Mouse (Mus musculus) thymus, adult 2 months (tissue): ENCODE measurements at regions not wholly inside any gene's neighbourhood (a gene's known extent, or its start where the extent isn't known, plus 50 kb on each side); places are given as distances from the start of the nearest gene placed in this dataset.

Source experiments
- DNase-seq: peaks from one replicate; pipeline ENCODE4 v3.0.0; 2021
- H3K27ac ChIP-seq: fragments of 200-500 bp; 2 replicates; pipeline ENCODE4 v1.5.1; 2012; ENCODE audit warnings: low read length, control low read depth; ENCODE audit not compliant: control insufficient read depth, insufficient read depth
- H3K27me3 ChIP-seq: fragments of 200-500 bp; 2 replicates; pipeline ENCODE4 v1.6.1; 2012; ENCODE audit warnings: mild to moderate bottlenecking, low read length, moderate library complexity, mixed read lengths; ENCODE audit not compliant: control insufficient read depth, insufficient read depth
- H3K36me3 ChIP-seq: fragments of 200-500 bp; 2 replicates; pipeline ENCODE4 v1.6.1; 2012; ENCODE audit warnings: mild to moderate bottlenecking, low read length, moderate library complexity; ENCODE audit not compliant: control insufficient read depth, insufficient read depth
- H3K4me1 ChIP-seq: fragments of 200-500 bp; replicated peaks from 2 replicates; pipeline ENCODE4 v1.6.1; 2012; ENCODE audit warnings: low read length; ENCODE audit not compliant: control insufficient read depth, insufficient read depth
- H3K4me3 ChIP-seq: fragments of 200-500 bp; 2 replicates; pipeline ENCODE4 v1.5.1; 2012; ENCODE audit warnings: mild to moderate bottlenecking, low read length, control low read depth, moderate library complexity; ENCODE audit not compliant: control insufficient read depth, insufficient read depth
- CTCF ChIP-seq: fragments of 200-500 bp; IDR thresholded peaks from 2 replicates; pipeline ENCODE4 v1.5.1; 2012; ENCODE audit warnings: mild to moderate bottlenecking, control low read depth, low read length, moderate library complexity, borderline replicate concordance; ENCODE audit not compliant: control insufficient read depth, poor library complexity, insufficient read depth; ENCODE audit errors: extremely low read depth
- POLR2A ChIP-seq: fragments of 200-500 bp; IDR thresholded peaks from 2 replicates; pipeline ENCODE4 v1.6.1; 2012; ENCODE audit warnings: mild to moderate bottlenecking, low read length, control low read depth, moderate library complexity; ENCODE audit not compliant: control insufficient read depth, poor library complexity, insufficient read depth; ENCODE audit errors: extremely low read depth
- WGBS: fragments of 180-500 bp; shearing (Covaris S2); methylation state at CpG from one replicate; pipeline ENCODE4 v1.1.7; 2018; 5-methylcytosine and 5-hydroxymethylcytosine counted together

DNA sequence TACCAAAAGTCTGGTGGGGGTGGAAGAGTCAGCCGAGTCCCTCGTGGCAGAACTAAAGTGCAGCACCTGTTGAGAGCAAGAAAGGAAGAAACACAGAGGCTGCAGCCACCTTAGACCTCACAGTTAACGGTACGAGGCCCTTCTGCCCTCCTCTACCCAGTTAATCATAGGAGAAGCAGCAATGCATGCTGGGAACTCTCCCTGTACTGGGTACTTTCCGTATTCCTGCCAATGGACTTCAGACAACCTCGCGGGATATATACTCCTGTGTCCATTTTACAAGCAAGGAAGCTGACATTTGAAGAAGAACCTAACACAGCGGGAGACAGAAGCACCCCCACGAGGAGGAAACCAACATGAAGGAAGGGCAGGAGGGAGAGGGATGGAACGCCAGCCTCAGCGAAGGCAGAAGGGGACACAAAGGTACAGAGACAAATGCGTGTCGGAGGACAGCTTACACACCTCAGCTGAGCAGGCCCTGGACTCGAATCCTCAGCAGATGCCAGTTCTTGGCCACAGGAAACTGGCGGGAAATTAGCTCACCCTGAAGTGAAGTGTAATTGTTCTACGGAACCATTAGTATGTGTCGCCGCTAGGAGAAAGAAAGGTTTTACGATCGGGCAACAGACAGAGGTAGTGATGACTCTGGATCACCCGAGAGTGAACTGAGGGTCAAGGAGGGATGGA lies 170.6 kb upstream of the Jarid2 start:
- Histone ChIP-seq H3K27ac (no peak overlapping the region), H3K36me3 (no peaks in the 10 kb centered on the region), H3K4me3 (no peak overlapping the region), H3K4me1 (0 out of 2 replicates have a peak, but pooled peaks cover 5% of the 10 kb centered on the region), H3K27me3 (no peaks in the 10 kb centered on the region)
- TF ChIP-seq POLR2A (no peak), CTCF (no peak)
- WGBS = 88% methylated on average over 21 of the region's 21 CpGs
- DNase-seq = no peak

DNA sequence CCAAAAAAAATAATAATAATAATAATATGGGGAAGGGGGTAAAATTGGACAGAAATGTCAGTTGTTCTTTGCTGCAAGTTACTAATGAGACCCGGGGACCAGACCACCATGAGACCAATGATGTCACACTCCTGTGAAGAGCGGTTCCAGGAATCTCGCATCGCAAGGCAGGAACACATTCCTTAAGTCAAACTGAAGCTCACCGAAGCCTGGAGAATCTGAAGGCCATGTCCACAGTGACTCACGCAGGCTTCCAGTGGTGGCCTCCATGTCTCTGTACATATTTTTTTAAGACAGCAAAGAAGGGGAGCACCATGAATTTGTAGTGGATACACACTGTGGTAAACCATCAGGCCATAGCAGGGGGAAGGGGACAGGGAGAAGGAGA lies 170.1 kb upstream of the Jarid2 start:
- Histone ChIP-seq H3K27me3 (no peaks in the 10 kb centered on the region), H3K4me3 (no peak overlapping the region), H3K36me3 (no peaks in the 10 kb centered on the region), H3K4me1 (0 out of 2 replicates have a peak, but pooled peaks cover 5% of the 10 kb centered on the region), H3K27ac (no peak overlapping the region)
- no peak for DNase-seq
- TF ChIP-seq CTCF = no peak
- TF ChIP-seq POLR2A = no peak
- 98% methylated on average over 6 of the region's 6 CpGs for WGBS

DNA sequence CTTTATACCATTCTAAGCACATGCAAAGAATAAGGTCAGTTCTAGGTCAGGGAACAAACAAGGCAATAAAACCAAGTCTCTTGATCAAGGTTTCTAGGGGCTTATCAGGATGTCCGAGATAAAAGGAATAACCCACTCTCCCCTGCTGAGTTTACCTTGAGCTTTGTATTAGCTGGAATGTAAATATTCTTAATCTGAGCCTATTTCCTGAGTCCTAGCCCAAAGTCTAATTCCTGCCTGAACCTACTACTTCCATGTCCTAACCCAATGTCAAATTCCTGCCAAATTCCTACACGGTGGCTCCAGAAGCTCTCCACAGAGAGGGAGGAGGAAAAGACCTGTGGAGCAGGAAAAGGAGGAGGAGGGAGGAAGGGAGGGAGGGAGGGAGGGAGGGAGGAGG lies 169.6 kb upstream of the Jarid2 start:
- 86% methylated on average over 2 of the region's 2 CpGs for WGBS
- H3K27ac ChIP-seq = no peak overlapping the region
- no peak for TF ChIP-seq CTCF
- no peak for TF ChIP-seq POLR2A
- H3K36me3 ChIP-seq = no peaks in the 10 kb centered on the region
- DNase-seq = no peak
- H3K27me3 ChIP-seq = no peaks in the 10 kb centered on the region
- H3K4me1 ChIP-seq = 0 out of 2 replicates have a peak, but pooled peaks cover 5% of the 10 kb centered on the region
- H3K4me3 ChIP-seq = no peak overlapping the region

DNA sequence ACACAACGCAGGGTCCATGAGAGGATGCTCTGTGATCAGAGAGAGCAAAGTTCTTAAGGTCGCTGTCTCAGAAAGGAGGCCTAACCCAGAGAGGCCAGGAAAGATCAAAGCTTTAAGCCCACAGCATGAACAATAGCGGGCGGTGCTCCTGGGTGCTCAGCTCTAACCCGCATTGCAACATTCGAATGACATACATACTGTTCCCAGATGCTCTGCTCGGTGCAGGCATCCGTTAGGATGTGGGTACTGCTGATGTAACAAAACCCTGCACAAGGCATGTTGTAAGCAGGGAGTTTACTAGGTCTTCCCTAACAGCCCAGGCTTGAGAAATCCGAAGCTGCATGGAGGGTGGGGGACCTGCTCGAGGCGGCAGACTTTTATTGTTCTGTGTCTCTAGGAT lies 164.6 kb upstream of the Jarid2 start:
- TF ChIP-seq CTCF = no peak
- no peak for TF ChIP-seq POLR2A
- 90% methylated on average over 11 of the region's 11 CpGs for WGBS
- no peak for DNase-seq
- no peak overlapping the region for H3K4me3 ChIP-seq
- H3K4me1 ChIP-seq = 0 out of 2 replicates have a peak, but pooled peaks cover 3% of the 10 kb centered on the region
- H3K36me3 ChIP-seq = no peaks in the 10 kb centered on the region
- no peaks in the 10 kb centered on the region for H3K27me3 ChIP-seq
- no peak overlapping the region for H3K27ac ChIP-seq

DNA sequence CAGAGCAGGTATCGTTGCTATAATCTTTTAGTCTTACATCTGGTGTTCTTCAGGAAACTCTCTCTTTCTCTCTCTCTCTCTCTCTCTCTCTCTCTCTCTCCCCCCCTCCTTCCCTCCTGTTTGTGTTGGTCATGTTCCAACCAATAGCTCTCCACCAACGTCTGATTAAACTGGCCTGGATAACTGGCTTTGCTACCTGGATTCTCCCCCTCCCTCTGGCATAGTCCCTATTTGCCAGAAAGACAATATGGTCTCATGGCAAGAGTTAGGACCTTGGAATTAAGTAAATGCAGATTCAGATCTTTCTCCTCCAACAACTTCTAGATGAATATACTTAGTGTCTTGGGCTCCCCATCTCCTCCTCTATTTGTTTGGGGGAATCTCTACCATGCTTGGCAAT lies 161.6 kb upstream of the Jarid2 start:
- 78% methylated on average over 2 of the region's 2 CpGs for WGBS
- no peak for TF ChIP-seq POLR2A
- no peak for TF ChIP-seq CTCF

DNA sequence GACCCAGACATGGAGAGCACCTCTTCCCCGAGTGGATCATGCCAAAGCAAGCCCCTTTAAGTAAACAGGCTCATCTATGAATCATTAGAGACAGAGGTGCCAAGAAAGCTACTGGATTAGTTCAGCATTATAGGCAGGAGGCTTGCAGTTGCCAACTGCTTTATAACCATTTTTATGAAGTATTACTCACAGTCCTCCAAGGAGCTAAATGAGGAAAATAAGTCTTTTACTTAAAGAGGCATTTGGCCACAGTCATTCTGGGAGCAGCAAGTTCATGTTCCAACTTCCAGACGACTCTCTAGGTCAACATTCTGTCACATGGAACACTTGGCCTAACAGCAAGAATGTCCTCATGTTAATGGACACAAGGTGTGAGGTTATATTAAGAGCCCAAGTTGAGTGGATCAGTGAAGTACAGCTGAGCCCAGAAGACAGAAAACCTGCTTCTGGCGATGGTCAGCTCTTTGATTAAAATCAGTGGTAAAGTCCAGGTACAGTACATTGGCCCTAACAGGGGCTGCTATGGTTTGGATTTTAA lies 160.0 kb upstream of the Jarid2 start:
- 89% methylated on average over 3 of the region's 3 CpGs for WGBS
- Histone ChIP-seq H3K27me3 (no peaks in the 10 kb centered on the region), H3K36me3 (no peaks in the 10 kb centered on the region), H3K27ac (no peak overlapping the region), H3K4me3 (no peak overlapping the region), H3K4me1 (peaks cover 8% of the 10 kb centered on the region; the same call in 1 of the 2 replicates)
- TF ChIP-seq CTCF (no peak), POLR2A (no peak)
- DNase-seq = no peak

More for the DNA sequence above, 161.6 kb upstream of the Jarid2 start:
- no peak for DNase-seq
- Histone ChIP-seq H3K4me3 (no peak overlapping the region), H3K27ac (no peak overlapping the region), H3K27me3 (no peaks in the 10 kb centered on the region), H3K36me3 (no peaks in the 10 kb centered on the region), H3K4me1 (0 out of 2 replicates have a peak, but pooled peaks cover 3% of the 10 kb centered on the region)

DNA sequence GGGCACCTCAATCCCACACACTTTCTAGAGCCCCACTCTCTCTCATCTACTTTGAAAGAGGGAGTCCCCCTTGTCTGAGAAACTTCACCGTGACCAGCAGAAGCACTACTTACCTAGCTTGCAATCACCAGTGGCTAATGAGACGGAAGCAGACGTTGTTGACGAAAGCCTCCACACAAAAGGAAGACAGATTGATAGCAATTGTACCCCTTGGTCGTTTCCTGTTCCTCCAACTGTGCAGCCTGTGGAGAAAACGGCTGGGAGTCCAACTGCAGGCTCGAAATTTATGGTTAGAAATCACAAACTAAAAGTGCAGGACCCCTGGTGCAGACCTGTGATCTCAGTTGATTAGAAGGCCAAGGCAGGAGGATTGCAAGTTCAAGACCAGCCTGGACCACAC lies 155.8 kb upstream of the Jarid2 start:
- no peaks in the 10 kb centered on the region for H3K36me3 ChIP-seq
- WGBS = 10% methylated on average over 7 of the region's 7 CpGs
- no peak for DNase-seq
- no peak overlapping the region for H3K27ac ChIP-seq
- peaks cover 4% of the 10 kb centered on the region; the same call in 1 of the 2 replicates for H3K4me1 ChIP-seq
- TF ChIP-seq CTCF = no peak
- TF ChIP-seq POLR2A = no peak
- no peak overlapping the region for H3K4me3 ChIP-seq
- H3K27me3 ChIP-seq = no peaks in the 10 kb centered on the region
